Mouse (Mus musculus) lung, postnatal 0 days (tissue): ENCODE data around the gene Nadk2.

Experiments
- CTCF ChIP-seq: IDR thresholded peaks from 2 replicates; pipeline ENCODE4 v1.5.1; 2016; ENCODE audit warnings: antibody characterized with exemption, mild to moderate bottlenecking
- EP300 ChIP-seq: IDR thresholded peaks from 2 replicates; pipeline ENCODE4 v1.6.1; 2016; ENCODE audit warnings: antibody characterized with exemption, mild to moderate bottlenecking, control low read depth

DNA sequence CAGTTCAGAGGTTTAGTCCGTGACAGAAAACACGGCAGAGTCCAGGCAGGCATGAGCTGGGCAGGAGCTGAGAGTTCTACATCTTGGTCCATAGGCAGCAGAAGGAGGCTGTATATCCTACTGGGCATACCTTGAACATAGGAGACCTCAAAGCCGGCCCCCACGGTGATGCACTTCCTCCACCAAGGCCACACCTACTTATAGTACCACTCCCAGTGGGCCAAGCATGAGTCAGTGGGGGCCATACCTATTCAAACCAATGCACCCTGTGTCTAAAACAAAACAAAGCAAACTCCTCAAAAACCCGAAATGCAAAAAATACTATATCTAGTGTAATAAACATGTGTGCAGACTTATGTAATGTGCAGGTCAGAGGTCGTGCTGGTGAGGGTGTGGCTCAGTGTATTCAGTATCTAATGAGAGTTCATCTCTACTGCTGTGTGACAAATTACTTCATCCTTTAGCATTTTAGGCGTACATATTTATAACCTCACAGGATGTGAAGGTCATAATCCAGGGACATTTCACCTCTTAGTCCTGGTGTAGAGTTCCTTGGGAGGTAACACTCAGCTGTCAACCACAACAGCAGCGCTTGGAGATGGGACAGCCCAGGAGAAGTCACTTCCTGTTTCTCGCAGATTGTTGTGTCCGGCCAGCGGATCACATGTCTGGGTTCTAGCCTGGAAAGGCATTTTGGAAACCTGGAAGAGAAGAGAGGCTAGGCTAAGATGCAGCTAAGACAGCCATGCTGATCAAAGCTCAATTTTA, 22.7 kb downstream of the Nadk2 start:
- TF ChIP-seq EP300 (no peak), CTCF (no peak)
